Mouse (Mus musculus) midbrain, embryonic 16.5 days (tissue): ENCODE data around the gene Lingo4. TPM values are rescaled to one million over a fixed set of nuclear protein-coding genes. Genes with fewer than 3 reads are reported as not detected.

Experiments used
- ATAC-seq: fragments of 200-750 bp; cut with Nextera tagmentation; 2 replicates; pipeline ENCODE4 v1.8.0; 2017; ENCODE audit warnings: moderate TSS enrichment
- H3K27ac ChIP-seq: fragments of 300-500 bp; sonication (generic); 2 replicates; pipeline ENCODE4 v1.5.1; 2014; ENCODE audit warnings: mild to moderate bottlenecking, low read length, mixed read lengths
- H3K27me3 ChIP-seq: fragments of 300-500 bp; sonication (generic); 2 replicates; pipeline ENCODE4 v1.6.1; 2014; ENCODE audit warnings: low read depth, low read length, mixed read lengths; ENCODE audit not compliant: control insufficient read depth, insufficient read depth
- H3K36me3 ChIP-seq: fragments of 300-500 bp; sonication (generic); 2 replicates; pipeline ENCODE4 v1.6.1; 2014; ENCODE audit warnings: mild to moderate bottlenecking, low read length, moderate library complexity, mixed read lengths; ENCODE audit not compliant: control insufficient read depth, insufficient read depth
- H3K4me1 ChIP-seq: fragments of 300-500 bp; sonication (generic); 2 replicates; pipeline ENCODE4 v1.6.1; 2014; ENCODE audit warnings: mild to moderate bottlenecking, low read length, mixed read lengths; ENCODE audit not compliant: control insufficient read depth, insufficient read depth
- H3K4me2 ChIP-seq: fragments of 300-500 bp; sonication (generic); 2 replicates; pipeline ENCODE4 v1.6.1; 2014; ENCODE audit warnings: mild to moderate bottlenecking, low read length, mixed read lengths
- H3K4me3 ChIP-seq: fragments of 300-500 bp; sonication (generic); 2 replicates; pipeline ENCODE4 v1.5.1; 2014; ENCODE audit warnings: low read depth, mild to moderate bottlenecking, low read length, moderate library complexity, mixed read lengths
- H3K9ac ChIP-seq: fragments of 300-500 bp; sonication (generic); 2 replicates; pipeline ENCODE4 v1.6.1; 2014; ENCODE audit warnings: low read depth, low read length, mixed read lengths
- H3K9me3 ChIP-seq: fragments of 300-500 bp; sonication (generic); replicated peaks from 2 replicates; pipeline ENCODE4 v1.6.1; 2014; ENCODE audit warnings: mild to moderate bottlenecking, low read length, mixed read lengths; ENCODE audit not compliant: control insufficient read depth, poor library complexity, severe bottlenecking
- WGBS: fragments of 180-500 bp; shearing (Covaris S2); extraction: QIAGEN DNeasy Blood & Tissue Kit; methylation state at CpG from one replicate; pipeline ENCODE4 v1.1.7; 2014; 5-methylcytosine and 5-hydroxymethylcytosine counted together
- polyA plus RNA-seq: library from polyadenylated mRNA; unstranded; fragments of >200 nt; fragmentation: Nextera tagmentation; extraction: Ambion mirVana; gene quantifications from 2 replicates; pipeline ENCODE4 v1.2.1, GENCODE M21; 2015

Lingo4 gene
- polyA plus RNA-seq: 1.2 and 1.6 TPM in 2 replicates

DNA sequence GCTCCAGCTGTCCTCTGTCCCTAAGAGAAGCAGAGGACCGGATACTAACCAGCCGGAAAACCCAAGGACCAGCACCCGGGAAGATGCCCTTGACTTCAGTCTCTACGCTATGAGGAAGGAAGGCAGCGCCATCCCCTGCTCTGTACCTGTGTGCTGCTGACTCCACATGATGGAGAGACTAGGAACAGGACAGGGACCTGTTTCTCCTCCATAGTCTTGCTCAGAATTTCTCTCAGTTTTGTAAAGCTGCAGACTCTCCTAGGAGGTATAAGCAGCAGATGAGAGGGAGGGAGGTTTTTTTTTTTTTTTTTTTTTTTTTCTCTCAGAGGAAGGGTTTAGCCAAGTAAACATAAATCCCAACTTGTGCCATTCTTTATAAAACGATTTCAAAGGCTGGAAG is at the start of gene Lingo4:
TSS of gene Lingo4 (plus strand) at position 301 of the 400 bp plus-strand sequence.
- Histone ChIP-seq H3K4me3 (peak within 1 kb of the TSS; percentile 39), H3K9me3 (no peaks in the 10 kb centered on the region), H3K27ac (0 out of 2 replicates have a peak within 1 kb of the TSS, but pooled peaks have one; percentile 38), H3K4me2 (peak within 1 kb of the TSS; percentile 75), H3K9ac (peak within 1 kb of the TSS; percentile 65), H3K4me1 (peaks cover 8% of the 10 kb centered on the region), H3K27me3 (peaks cover 2% of the 10 kb centered on the region), H3K36me3 (no peaks in the 10 kb centered on the region)
- no peak for ATAC-seq
- WGBS: 74% methylated on average over 6 of the region's 6 CpGs

DNA sequence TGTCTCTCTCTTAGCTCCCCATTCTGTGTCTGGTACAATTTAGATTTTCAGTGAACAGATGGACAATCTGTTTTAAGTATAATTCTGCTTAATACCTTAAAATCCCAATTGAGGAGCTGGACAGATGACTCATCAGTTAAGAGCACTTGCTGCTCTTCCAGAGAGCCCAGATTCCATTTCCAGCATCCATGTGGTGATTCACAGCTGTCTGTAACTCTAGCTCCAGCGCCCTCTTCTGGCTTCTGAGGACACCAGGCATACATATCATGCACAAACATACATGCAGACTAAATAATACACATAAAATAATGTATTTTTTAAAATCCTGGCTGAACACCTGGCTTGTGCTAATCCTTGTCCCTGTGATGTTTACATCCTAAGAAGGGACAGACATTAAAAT is 37.5 kb upstream of the Lingo4 start:
- Histone ChIP-seq H3K9me3 (peaks cover 3% of the 10 kb centered on the region; the same call in 1 of the 2 replicates), H3K36me3 (no peaks in the 10 kb centered on the region), H3K9ac (no peak overlapping the region), H3K27ac (no peak overlapping the region), H3K4me1 (peaks cover 3% of the 10 kb centered on the region; the same call in 1 of the 2 replicates), H3K4me2 (no peak overlapping the region), H3K27me3 (no peaks in the 10 kb centered on the region), H3K4me3 (no peak overlapping the region)
- 3% methylated on average over 1 of the region's 1 CpGs for WGBS
- ATAC-seq: no peak

DNA sequence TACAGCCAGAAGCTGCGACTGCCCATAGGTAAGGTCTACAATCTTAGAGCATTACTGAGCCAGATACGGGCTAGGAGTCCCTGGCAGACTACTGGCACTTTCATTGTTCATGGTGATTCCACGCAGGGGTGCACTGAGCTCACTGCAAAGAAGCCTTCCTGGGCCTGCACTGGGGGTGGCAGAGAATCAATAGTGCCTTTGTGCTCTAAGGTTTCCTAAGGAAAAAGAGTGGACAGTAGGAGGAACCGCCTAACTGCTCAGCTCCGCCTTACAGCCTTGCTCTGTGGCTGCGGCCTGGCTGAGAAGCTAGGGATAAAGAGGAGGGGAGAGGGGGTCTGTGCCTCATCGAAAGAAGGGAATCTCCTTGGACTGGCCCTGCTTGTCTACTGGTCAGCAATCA is 36.2 kb upstream of the Lingo4 start, which contains the start of gene C2cd4d:
TSS of gene C2cd4d (plus strand) at position 301 of the 400 bp plus-strand sequence.
- ATAC-seq: no peak
- 31% methylated on average over 7 of the region's 7 CpGs for WGBS
- Histone ChIP-seq H3K4me1 (peaks cover 3% of the 10 kb centered on the region; the same call in 1 of the 2 replicates), H3K27me3 (no peaks in the 10 kb centered on the region), H3K4me2 (peak within 1 kb of the TSS; percentile 91), H3K27ac (no peak within 1 kb of the TSS; the same call in 1 of the 2 replicates), H3K9ac (peak within 1 kb of the TSS; percentile 88), H3K9me3 (no peaks in the 10 kb centered on the region), H3K4me3 (peak within 1 kb of the TSS; percentile 62), H3K36me3 (no peaks in the 10 kb centered on the region)

- no peaks in the 10 kb centered on the region for H3K36me3 ChIP-seq
- 5% methylated on average over 70 of the region's 97 CpGs for WGBS
- peaks cover 3% of the 10 kb centered on the region; the same call in 1 of the 2 replicates for H3K4me1 ChIP-seq
- no peaks in the 10 kb centered on the region for H3K9me3 ChIP-seq
- H3K27ac ChIP-seq: peak overlapping the region; percentile 61
- H3K27me3 ChIP-seq: no peaks in the 10 kb centered on the region
- H3K4me3 ChIP-seq: peak overlapping the region; percentile 62
- ATAC-seq: peak; percentile 70
- peak overlapping the region; percentile 88 for H3K9ac ChIP-seq
- H3K4me2 ChIP-seq: peak overlapping the region; percentile 91
Observed at GRCm38 (mm10) chr3:94363291-94364153, 34.8 kb upstream of the Lingo4 start.

DNA sequence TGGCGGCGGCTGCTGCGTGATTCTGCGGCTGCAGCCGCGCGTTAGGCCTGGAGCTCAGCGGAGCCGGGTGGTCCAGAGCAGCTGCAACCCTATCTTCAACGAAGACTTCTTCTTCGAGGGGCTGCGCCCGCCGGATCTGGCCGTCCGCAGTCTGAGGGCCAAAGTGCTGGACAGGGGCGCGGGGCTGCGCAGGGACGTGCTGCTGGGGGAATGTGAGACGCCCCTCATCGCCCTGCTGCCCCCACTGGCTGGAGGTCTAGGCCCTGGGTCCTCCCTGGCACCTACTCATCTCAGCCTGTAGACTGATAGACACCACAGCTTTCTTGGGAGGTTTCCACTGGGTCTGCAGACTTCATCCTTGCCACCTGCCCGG is 34.2 kb upstream of the Lingo4 start:
- 5% methylated on average over 23 of the region's 23 CpGs for WGBS
- Histone ChIP-seq H3K27ac (peak overlapping the region; percentile 61), H3K9me3 (no peaks in the 10 kb centered on the region), H3K4me2 (peak overlapping the region; percentile 91), H3K9ac (peak overlapping the region; percentile 88), H3K4me1 (peaks cover 3% of the 10 kb centered on the region; the same call in 1 of the 2 replicates), H3K36me3 (no peaks in the 10 kb centered on the region), H3K27me3 (no peaks in the 10 kb centered on the region), H3K4me3 (peak overlapping the region; percentile 62)
- peak; percentile 63 for ATAC-seq

GRCm38 (mm10) chr3:94366761-94367160 is 31.6 kb upstream of the Lingo4 start:
- H3K27me3 ChIP-seq: no peaks in the 10 kb centered on the region

DNA sequence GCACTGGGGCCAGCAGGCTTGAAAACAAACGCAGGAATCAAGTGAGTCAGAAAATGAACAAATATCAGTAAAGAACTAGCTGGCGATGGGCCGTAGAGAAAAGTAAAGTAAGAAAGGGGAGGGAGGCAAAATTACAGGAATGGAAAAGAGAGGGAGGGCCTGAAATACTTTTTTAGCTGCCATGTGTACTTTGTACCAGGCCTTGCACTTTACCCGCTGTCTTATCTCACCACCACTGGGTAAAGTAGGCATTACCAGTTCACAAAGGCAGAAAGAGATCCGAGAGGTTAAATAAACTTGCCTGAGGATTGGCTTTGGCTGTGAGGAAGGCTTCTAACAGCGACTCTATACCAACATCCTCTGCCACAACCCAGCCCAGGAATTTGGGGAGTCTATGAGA is 30.8 kb upstream of the Lingo4 start:
- 85% methylated on average over 6 of the region's 6 CpGs for WGBS
- peaks cover 3% of the 10 kb centered on the region; the same call in 1 of the 2 replicates for H3K4me1 ChIP-seq
- no peaks in the 10 kb centered on the region for H3K9me3 ChIP-seq
- H3K27ac ChIP-seq: no peak overlapping the region
- H3K4me2 ChIP-seq: no peak overlapping the region
- H3K27me3 ChIP-seq: no peaks in the 10 kb centered on the region
- no peak overlapping the region for H3K9ac ChIP-seq
- no peak overlapping the region for H3K4me3 ChIP-seq
- no peak for ATAC-seq
- H3K36me3 ChIP-seq: no peaks in the 10 kb centered on the region

More at GRCm38 (mm10) chr3:94366761-94367160, 31.6 kb upstream of the Lingo4 start:
- WGBS: 17% methylated on average over 3 of the region's 3 CpGs
- H3K4me1 ChIP-seq: peaks cover 3% of the 10 kb centered on the region; the same call in 1 of the 2 replicates
- no peak overlapping the region for H3K4me2 ChIP-seq
- H3K36me3 ChIP-seq: no peaks in the 10 kb centered on the region
- no peaks in the 10 kb centered on the region for H3K9me3 ChIP-seq
- H3K9ac ChIP-seq: no peak overlapping the region
- no peak overlapping the region for H3K27ac ChIP-seq
- peak; percentile 47; the same call in 1 of the 2 replicates for ATAC-seq
- no peak overlapping the region for H3K4me3 ChIP-seq

GRCm38 (mm10) chr3:94368631-94369030 is 29.7 kb upstream of the Lingo4 start:
- Histone ChIP-seq H3K27me3 (peaks cover under 1% of the 10 kb centered on the region; the same call in 1 of the 2 replicates), H3K9ac (no peak overlapping the region), H3K36me3 (no peaks in the 10 kb centered on the region), H3K4me3 (no peak overlapping the region), H3K4me1 (peaks cover 10% of the 10 kb centered on the region; the same call in 1 of the 2 replicates), H3K4me2 (no peak overlapping the region), H3K9me3 (no peaks in the 10 kb centered on the region), H3K27ac (no peak overlapping the region)
- no peak for ATAC-seq
- 69% methylated on average over 6 of the region's 6 CpGs for WGBS

- Histone ChIP-seq H3K9me3 (no peaks in the 10 kb centered on the region), H3K4me3 (no peak overlapping the region), H3K27me3 (peaks cover 2% of the 10 kb centered on the region; the same call in 1 of the 2 replicates), H3K27ac (no peak overlapping the region), H3K36me3 (no peaks in the 10 kb centered on the region), H3K4me1 (peaks cover 11% of the 10 kb centered on the region; the same call in 1 of the 2 replicates), H3K4me2 (no peak overlapping the region), H3K9ac (no peak overlapping the region)
- WGBS: 82% methylated on average over 2 of the region's 2 CpGs
- ATAC-seq: no peak
Observed at GRCm38 (mm10) chr3:94369709-94370108, 28.6 kb upstream of the Lingo4 start.
